Mouse (Mus musculus): ENCODE measurements at regions not wholly inside any gene's neighbourhood (a gene's known extent, or its start where the extent isn't known, plus 50 kb on each side); places are given as distances from the start of the nearest gene placed in this dataset.

DNA sequence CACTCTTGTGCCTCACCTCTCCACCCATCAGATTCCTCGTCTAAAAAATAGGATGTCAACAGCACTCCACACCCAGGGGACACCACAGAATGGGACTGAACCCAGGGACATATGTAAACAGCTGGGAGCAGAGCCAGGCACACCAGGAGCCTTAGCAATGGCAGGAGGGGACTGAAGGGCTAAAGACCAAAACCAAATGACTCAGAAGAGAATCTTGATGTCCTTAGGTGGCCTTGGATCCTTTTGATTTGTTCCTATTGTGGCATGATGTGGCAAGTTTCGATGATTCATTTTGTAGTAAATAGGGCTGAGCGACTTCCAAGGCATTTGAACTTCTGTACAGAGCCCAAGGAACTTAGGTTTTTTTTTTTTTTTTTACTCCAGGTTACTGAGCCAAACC is 233.4 kb downstream of the Snx10 start:
- no peak for DNase-seq

DNA sequence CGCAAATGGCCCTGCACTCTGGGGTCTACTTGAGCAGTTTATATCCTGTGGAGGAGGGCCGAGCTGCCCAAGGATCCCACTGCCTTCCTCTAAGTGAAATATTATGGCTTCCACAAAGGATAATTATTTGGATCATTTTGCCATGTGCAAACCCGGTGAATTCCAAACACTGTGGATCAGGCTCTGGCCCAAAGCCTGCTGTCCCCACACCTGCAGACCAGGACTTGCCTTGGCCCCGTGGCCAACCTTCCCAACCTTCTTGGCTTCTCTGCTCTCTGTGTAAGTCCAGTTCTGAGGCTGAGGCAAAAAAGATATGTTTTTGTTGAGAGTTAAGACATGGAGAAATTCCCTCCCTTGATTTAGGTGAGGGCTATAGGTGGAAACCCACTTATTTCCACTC is 234.0 kb downstream of the Snx10 start:
- DNase-seq = no peak

DNA sequence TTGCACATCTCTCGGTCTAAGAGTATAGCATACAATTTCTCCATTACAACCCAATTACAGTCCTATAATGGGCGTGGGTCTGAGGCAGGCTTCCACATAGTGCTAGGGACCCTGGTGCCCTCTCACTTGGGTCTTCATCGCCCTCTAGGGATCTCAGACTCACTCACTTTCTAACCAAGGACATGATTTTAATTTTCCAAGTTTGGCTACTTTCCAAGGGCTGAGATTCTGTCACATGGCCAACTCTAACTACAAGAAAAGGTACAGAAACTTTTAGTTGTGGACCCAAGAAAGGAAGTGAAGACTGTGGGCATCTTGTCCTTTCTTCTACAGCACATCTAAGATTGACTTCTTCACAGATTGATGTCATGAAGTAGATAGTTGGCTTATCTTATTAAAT is 235.1 kb downstream of the Snx10 start:
- no peak for DNase-seq

DNA sequence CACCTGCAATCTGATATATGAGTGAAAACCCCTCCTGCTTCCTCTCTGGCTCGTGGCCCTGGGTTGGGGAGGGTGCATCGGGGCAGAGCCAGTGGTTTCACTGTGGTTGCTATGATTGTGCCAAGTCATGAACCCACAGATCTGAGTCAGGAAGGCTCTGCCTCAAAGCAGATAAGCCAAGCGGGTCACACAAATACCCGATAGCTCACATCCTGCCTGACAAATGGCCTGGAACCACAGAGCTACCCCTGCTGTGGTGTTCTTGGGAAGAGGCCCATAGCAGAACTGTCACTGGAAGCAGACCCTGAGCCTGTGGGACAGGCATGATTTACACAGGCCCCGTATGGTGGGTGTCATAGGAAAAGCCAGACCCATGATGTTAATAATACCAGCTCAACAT is 236.7 kb downstream of the Snx10 start:
- DNase-seq = no peak

DNA sequence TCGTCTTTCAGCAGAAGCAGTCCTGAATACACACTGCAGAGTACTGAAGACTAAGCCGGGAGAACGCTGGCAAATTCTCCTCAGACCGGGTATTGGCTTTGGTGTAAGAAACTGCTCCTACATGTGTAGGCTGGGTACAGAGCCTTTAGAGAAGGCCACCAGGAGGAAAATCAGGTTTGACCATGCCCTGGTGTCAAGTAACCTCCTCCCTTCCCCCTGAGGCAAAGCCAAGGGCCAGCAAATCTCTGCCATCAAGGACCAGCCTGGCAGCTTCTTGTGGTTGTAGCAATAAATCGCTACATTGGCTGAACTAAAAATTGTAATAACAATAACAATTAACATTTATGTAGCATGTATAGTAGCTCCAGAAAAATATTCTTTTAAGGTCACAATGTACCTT is 237.8 kb downstream of the Snx10 start:
- no peak for DNase-seq

DNA sequence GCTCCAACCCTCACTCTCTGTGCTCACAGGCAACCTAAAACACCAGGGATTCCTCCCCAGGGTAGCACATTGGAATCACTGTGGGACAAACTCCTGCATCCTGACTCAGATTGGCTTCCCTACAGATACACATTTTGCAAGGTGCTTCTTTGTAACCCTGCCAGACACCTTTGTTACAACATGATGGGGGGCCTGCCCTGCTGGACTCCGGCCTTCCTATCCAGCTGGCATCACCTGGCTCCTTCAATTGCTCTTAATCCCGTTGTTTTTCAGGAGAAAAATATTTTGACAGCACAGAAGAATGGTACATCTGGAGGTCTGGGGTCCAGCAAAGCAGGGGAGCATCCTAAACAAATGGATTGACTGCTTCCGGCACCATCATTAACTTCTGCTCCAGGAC is 242.8 kb downstream of the Snx10 start:
- DNase-seq = no peak

DNA sequence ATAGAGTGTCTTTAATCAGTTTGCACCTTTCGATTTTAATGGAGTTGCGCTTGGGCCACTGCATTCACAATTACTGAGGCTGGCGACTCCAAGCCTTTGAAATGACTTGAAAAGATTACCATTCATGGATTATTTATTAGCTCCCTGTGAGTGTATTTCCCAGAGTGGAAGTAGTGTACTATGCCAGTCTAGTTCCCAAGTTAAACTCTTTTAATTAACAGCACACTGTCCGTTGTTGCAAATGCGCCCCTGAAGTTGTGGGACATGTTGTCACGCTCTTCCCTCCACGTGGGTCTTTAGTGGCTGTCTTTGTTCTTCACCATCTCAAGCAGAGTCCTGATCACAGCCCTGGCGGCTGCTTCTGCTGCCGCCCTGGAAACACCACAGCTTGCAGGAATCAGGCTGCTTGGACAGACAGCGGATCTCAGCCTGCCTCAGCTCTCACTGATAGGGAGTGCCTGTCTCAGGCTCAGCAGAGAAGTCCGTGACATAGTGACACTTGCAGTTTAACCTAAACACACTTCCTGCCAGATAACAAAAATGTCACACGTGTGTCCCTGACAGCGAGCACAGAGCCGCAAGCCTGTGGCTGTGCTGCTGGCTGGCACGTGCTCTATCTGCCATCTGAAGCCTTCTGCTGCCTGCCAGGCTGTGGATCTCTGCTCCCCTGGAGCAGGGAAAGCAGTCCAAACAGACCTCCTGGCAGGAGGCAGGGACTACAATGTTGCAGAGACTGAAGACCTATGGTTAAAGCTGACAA is 244.1 kb downstream of the Snx10 start:
- peak; percentile 42 for DNase-seq

DNA sequence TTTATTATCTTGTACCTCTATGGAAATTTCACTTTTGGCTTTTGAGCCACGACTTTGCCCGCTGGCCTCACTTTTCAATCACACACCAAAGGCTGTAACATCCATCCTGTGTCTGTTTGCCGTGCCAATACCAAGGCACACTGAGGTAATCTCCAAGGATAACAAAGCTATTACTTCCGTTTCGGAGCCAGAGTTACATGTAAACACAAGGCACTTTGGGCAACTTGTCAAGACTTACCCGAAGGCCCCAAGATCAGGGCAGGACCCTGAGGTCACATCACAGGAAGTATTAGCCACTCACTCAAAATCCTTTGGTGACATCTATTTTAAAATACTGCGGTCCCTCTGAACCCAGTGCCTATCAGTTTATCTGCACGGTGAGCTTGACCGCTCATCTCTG is 241.3 kb downstream of the Skap2 start:
- no peak for DNase-seq

DNA sequence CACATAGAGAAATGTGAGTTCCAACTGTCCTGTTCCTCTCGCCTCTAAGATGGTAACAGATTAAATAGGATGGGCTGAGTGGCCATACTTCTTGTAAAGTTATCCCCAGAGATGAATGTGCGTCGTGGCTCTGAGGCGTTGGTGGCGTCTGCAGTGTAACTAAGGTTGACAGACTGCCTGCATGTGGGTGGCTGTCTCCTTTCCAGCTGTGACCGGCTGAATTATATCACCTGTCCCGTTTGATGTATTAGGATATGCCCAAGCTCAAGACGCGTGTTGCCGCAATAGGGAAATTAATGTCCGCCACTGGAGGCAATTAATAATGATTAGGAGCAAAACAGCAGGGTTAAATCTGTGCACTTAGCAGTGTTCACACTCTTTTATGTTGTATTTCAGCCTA is 240.9 kb downstream of the Skap2 start:
- DNase-seq = no peak

DNA sequence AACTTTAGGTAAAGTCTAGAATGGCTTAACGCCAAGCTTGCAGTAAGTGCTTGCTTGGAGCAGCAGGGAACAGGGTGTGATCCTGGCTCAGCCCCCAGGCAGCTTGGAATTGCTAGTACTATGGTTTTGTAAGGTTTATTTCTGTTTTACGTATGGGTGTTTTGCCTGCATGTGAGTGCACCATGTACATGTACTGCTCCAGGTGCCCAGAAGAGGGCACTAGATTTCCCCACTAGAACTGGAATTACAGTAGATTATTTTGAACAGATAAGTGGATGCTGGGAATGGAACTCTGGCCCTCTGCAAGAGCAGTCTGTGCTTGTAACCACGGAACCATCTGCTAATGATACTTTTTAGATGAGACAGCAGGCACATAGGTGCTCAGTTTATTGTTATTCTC is 237.6 kb downstream of the Skap2 start:
- peak; percentile 27 for DNase-seq

DNA sequence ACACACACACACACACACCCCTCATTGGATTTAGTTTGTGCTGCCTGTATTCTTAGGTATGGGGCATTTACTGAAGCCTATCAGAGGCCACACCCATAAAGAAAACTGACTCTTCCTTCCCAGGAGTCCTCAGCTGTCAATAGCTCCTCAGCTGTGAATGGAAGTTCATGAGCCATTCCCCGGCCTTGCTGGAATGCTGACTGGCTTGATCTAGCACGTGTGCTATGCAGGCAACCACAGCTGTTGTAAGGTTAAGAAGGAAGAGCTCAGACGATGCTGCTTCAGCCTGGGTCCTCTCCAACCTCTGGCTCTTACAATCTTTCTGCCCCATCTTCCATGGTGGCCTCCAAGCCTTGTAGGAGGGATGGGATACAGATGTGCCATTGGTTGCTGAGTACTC is 226.7 kb downstream of the Skap2 start:
- no peak for DNase-seq

DNA sequence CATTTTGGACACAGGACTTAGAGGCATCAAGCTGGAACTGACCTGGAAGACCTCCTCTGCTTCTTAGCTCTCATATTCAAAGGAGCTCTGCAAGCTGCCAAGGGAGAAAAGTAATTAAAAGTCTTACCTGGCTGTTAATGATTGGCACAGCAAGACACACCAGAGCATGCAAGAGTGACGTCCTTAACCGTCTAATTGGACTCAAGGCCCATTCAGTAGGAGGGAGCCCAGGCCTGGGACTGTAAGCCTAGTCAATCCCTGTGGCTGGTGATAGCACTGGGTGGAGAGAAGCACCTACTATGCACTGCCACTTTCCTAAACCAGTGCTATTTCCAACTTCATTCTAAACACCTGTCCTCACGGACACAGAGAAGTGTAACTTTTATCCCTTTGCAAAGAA is 225.5 kb downstream of the Skap2 start:
- DNase-seq = no peak

DNA sequence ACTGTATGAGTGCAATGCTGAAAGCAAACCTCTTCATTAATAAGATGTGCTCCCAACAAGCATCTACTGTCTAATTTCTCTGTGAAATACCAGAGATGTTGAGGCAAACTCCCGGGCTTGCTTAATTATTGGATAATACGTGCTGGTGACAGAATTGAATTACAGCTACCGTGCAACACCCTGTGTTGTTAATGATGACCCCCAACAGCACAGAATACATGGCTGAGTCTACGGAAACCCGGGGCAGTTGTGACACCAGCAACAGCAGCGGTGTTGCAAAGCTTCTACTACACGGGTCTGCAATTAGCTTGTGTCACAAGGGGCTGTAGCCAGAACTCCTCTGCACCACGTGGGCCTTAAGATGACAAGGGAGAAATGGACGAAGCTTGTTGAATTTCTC is 224.2 kb downstream of the Skap2 start:
- DNase-seq = no peak

DNA sequence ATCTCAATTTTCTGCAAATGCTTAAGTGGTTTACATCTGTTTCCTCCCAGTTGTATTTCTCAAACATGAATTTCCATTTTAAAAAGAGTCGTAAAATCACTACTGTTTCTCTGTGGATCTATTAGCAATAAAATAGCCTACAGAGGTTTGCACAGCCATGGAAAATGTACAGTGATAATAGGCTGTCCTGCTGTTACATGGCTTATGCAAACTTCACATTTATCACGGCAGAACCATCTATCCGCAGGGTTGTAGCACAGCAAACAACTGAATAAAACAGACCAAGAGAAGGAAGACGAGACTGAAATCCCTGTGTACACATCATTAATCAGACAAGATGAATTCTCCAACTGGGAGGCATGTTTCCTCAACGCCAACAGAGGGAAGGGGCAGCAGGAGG is 222.1 kb downstream of the Skap2 start:
- no peak for DNase-seq

DNA sequence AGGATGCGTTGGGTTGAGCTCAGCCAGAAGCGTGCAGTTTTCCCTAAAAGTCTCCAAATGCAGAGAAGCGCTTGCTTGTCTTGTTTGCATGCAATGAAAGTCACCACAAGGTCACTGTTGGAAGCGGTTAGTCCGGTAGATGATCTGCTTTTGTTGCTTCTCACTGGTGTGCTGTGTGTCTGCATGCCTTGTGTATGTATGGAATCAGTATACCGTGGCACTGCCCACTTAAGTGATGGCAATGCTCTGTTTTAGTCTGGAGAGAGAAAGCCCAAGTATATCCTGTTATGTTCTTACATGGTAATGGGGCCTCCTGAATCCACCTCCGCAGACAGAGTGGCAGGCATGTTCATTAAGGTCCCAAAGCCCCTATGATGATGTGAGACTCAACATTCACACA is 221.7 kb downstream of the Skap2 start:
- DNase-seq = no peak

DNA sequence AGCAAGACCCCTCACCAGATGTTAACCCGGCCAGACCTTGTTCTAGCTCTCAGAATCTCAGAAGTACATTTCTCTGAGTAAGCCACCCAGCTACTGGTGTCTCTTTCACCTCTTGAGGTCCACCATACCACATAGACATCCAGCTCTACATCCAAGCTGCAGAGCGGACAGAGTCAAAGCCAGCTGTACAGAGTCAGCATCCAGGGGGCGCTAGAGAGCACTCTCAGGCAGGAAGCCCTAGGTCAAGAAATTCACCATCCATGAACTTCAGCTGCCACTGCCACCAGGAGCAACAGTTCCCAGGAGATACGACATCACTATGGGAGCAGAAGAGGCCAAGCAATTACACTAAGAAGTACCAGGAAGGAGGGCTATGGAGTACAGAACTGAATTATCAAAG is 217.0 kb downstream of the Skap2 start:
- DNase-seq = peak; percentile 69

DNA sequence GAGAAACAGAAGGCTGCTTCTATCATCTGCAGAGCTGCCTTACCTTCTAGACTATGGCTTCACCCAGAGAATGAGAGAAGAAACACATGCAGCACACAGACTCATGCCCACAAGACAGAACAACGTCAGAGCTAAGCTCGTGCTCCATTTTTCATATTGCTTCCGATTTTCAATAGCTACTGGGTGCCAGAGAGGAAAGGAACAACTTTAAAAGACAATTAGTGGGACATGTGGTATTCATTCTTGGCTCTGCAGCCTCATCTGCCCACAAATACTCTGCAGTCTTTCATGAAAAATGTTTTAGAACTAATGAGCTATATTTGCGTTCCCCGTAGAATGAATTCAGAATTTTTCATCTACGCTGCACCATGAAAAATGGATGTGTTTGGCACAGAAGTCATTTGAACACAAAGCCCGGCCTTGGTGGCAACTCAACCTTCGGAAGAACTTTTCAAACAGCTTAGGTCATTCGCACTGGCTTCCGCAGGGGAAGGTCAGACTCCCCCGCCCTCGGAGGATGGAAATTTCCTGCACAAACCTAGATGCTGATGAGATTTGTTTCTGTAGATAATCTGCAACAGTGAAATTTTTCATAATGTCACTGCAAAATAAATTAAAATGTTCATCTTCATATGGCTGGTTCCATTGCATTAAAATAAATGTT is 213.6 kb downstream of the Skap2 start:
- no peak for DNase-seq

DNA sequence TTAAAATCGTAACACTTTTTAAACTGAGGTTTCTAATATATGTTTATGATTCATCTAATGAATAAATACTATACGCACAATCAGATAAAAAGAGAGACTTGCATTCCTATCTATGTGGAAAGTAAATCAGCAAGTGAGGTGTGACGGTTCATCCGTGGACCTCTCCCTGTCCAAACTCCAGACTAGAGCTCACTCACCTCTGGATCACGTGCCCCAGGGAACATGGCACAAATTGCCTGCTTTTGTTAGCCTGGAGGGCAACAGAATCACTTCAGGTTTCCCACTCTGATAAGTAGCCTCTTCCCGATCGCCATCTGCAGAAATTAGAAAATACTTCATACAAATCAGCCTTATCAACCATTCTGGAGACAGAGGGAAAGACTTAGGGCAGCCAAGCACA is 206.7 kb downstream of the Skap2 start:
- no peak for DNase-seq
